Mouse (Mus musculus): ENCODE results near the gene Gm29797. TPM values are rescaled to one million over a fixed set of nuclear protein-coding genes. Genes with fewer than 3 reads are reported as not detected.

Gene Gm29797
- 0.12 TPM in 1 of 2 replicates, not detected in the other for polyA plus RNA-seq (2012)

GRCm38 (mm10) chr2:181656734-181657133 is at the start of gene Gm29797:
Gene Gm29797, plus strand, starts transcription at chr2:181657034.

GRCm38 (mm10) chr2:181671326-181671725 is 14.5 kb downstream of the Gm29797 start, which contains the start of gene Sox18:
Gene Sox18, minus strand, starts transcription at chr2:181671640.

GRCm38 (mm10) chr2:181679951-181680715 is 23.3 kb downstream of the Gm29797 start, which contains the start of gene Tcea2:
Gene Tcea2, plus strand, starts transcription at chr2:181680310.

GRCm38 (mm10) chr2:181693339-181694280 is 36.8 kb downstream of the Gm29797 start, which contains the start of gene Rgs19:
Gene Rgs19, minus strand, starts transcription at chr2:181693977.

GRCm38 (mm10) chr2:181698241-181698640 is 41.4 kb downstream of the Gm29797 start, which contains the start of gene Lkaaear1:
Gene Lkaaear1, minus strand, starts transcription at chr2:181698442.

Other genes starting within 250 kb of the Gm29797 start
- gene Zbtb46, start 197.6 kb upstream of the Gm29797 start, polyA plus RNA-seq (2012): 1.3 and 2.0 TPM in 2 replicates
- gene Abhd16b, start 163.8 kb upstream of the Gm29797 start, polyA plus RNA-seq (2012): 0.03 and 0.05 TPM in 2 replicates
- 51.1 and 51.3 TPM in 2 replicates for gene Tpd52l2, start 159.9 kb upstream of the Gm29797 start, polyA plus RNA-seq (2012)
- gene Dnajc5, start 136.5 kb upstream of the Gm29797 start, polyA plus RNA-seq (2012): 27.2 and 29.7 TPM in 2 replicates
- gene Uckl1, start 72.1 kb upstream of the Gm29797 start, polyA plus RNA-seq (2012): 68.5 and 70.4 TPM in 2 replicates
- 14.2 and 19.5 TPM in 2 replicates for gene Prpf6, start 65.2 kb upstream of the Gm29797 start, polyA plus RNA-seq (2012)
- 83.7 and 124 TPM in 2 replicates for gene Zfp512b, start 64.2 kb upstream of the Gm29797 start, polyA plus RNA-seq (2012)
- gene Samd10, start 57.8 kb upstream of the Gm29797 start, polyA plus RNA-seq (2012): 6.1 and 6.3 TPM in 2 replicates
- gene Sox18, start 14.6 kb downstream of the Gm29797 start, polyA plus RNA-seq (2012): 0.35 and 0.37 TPM in 2 replicates
- 9.2 and 9.4 TPM in 2 replicates for gene Tcea2, start 23.3 kb downstream of the Gm29797 start, polyA plus RNA-seq (2012)
- 163 and 195 TPM in 2 replicates for gene Rgs19, start 36.9 kb downstream of the Gm29797 start, polyA plus RNA-seq (2012)
- not detected in 2 replicates for gene Lkaaear1, start 41.4 kb downstream of the Gm29797 start, polyA plus RNA-seq (2012)
- gene Oprl1, start 58.0 kb downstream of the Gm29797 start, polyA plus RNA-seq (2012): not detected in 2 replicates
- 0.01 and 0.04 TPM in 2 replicates for gene Myt1, start 106.3 kb downstream of the Gm29797 start, polyA plus RNA-seq (2012)
- gene Pcmtd2, start 180.8 kb downstream of the Gm29797 start, polyA plus RNA-seq (2012): 9.0 and 10.7 TPM in 2 replicates
- gene Polr3k, start 207.3 kb downstream of the Gm29797 start, polyA plus RNA-seq (2012): 1.1 and 3.5 TPM in 2 replicates